Mouse (Mus musculus) layer of hippocampus, postnatal 10 days (tissue): Measurements from ENCODE around the gene Nanos1. TPM values are rescaled to one million over a fixed set of nuclear protein-coding genes. Genes with fewer than 3 reads are reported as not detected.
A peak's percentile ranks its signal among the peaks of the same experiment; 100 is the strongest.

Source experiments
- DNase-seq, 2 experiments: peaks; one replicate each; pipeline ENCODE4 v3.0.0; 2021; ENCODE audit warnings: low spot score in 2 of 2
- microRNA-seq, 2 experiments: library from miRNA; unstranded; fragments of <30 nt; microRNA quantifications; one replicate each; pipeline ENCODE4 v1.2.0; 2021
- total RNA-seq, 2 experiments: library from RNA; stranded (reverse); gene quantifications; 2 replicates each; pipeline ENCODE4 v1.2.3; 2021

Nanos1 gene
- total RNA-seq, 2 experiments from 2014 or later, result 19.6 to 20.9 TPM

GRCm38 (mm10) chr19:60788214-60788960 lies 32.6 kb downstream of the Nanos1 start:
- no peak for DNase-seq

- no peak for DNase-seq
These were observed 33.7 kb downstream of the Nanos1 start for GRCm38 (mm10) chr19:60789452-60789851.

GRCm38 (mm10) chr19:60789919-60790506 lies 34.2 kb downstream of the Nanos1 start:
- peak; percentile 57 to 69 for DNase-seq

- DNase-seq, result peak; percentile 93 to 96
These were observed 34.9 kb downstream of the Nanos1 start, which contains the start of gene Eif3a for GRCm38 (mm10) chr19:60790551-60791161. TSS of gene Eif3a (minus strand) at chr19:60790658.

GRCm38 (mm10) chr19:60791164-60791563 lies 35.4 kb downstream of the Nanos1 start:
- no peak for DNase-seq

GRCm38 (mm10) chr19:60793170-60793707 lies 37.5 kb downstream of the Nanos1 start:
- no peak for DNase-seq

- DNase-seq, result no peak
These were observed 39.5 kb downstream of the Nanos1 start for GRCm38 (mm10) chr19:60795244-60795643.

GRCm38 (mm10) chr19:60797415-60797814 lies 41.6 kb downstream of the Nanos1 start:
- DNase-seq, result no peak

GRCm38 (mm10) chr19:60799867-60800569 lies 44.2 kb downstream of the Nanos1 start:
- DNase-seq, result no peak

- DNase-seq, result no peak
These were observed 49.1 kb downstream of the Nanos1 start for GRCm38 (mm10) chr19:60804903-60805302.

Small RNA genes lying within 50 kb of the gene (microRNA-seq; reads per million reads assigned to microRNA genes)
- gene mmu-mir-3084-1, result 0 reads per million in 2 experiments

Other genes with a start within 250 kb of the Nanos1 start
- gene Cacul1, start 175.0 kb upstream of the Nanos1 start, total RNA-seq, result 10 to 100 TPM; 46.0 to 50.0 TPM
- gene Eif3a, start 34.7 kb downstream of the Nanos1 start, total RNA-seq, result 100 to 1,000 TPM; 137 to 143 TPM
- 10 to 100 TPM; 31.7 to 36.9 TPM for gene Fam45a, start 55.6 kb downstream of the Nanos1 start, total RNA-seq
- 10 to 100 TPM; 11.3 to 12.1 TPM for gene Sfxn4, start 105.5 kb downstream of the Nanos1 start, total RNA-seq
- 10 to 100 TPM; 81.0 to 89.1 TPM for gene Prdx3, start 118.6 kb downstream of the Nanos1 start, total RNA-seq
- 10 to 100 TPM; 11.6 to 13.2 TPM for gene Grk5, start 133.8 kb downstream of the Nanos1 start, total RNA-seq